Mouse (Mus musculus) liver, embryonic 11.5 days (tissue): ENCODE measurements around the gene 1700029H14Rik. TPM values are rescaled to one million over a fixed set of nuclear protein-coding genes. Genes with fewer than 3 reads are reported as not detected.

Source experiments
- ATAC-seq: fragments of 200-750 bp; cut with Nextera tagmentation; replicated peaks from 2 replicates; pipeline ENCODE4 v1.8.0; 2017; ENCODE audit warnings: moderate number of reproducible peaks, mild to moderate bottlenecking, moderate TSS enrichment, moderate library complexity; ENCODE audit not compliant: low FRiP score
- DNase-seq: peaks from one replicate; pipeline ENCODE4 v3.0.0-alpha.2; 2017; ENCODE audit warnings: low spot score
- H3K27ac ChIP-seq: fragments of 300-500 bp; sonication (generic); 2 replicates; pipeline ENCODE4 v1.5.1; 2014; ENCODE audit warnings: mild to moderate bottlenecking, low read depth, low read length, control low read depth
- H3K27me3 ChIP-seq: fragments of 300-500 bp; sonication (generic); replicated peaks from 2 replicates; pipeline ENCODE4 v1.6.1; 2014; ENCODE audit warnings: low read length, mixed read lengths; ENCODE audit not compliant: control insufficient read depth, insufficient read depth
- H3K36me3 ChIP-seq: fragments of 300-500 bp; sonication (generic); 2 replicates; pipeline ENCODE4 v1.6.1; 2014; ENCODE audit warnings: mild to moderate bottlenecking, low read length, moderate library complexity, mixed read lengths; ENCODE audit not compliant: control insufficient read depth, insufficient read depth
- H3K4me1 ChIP-seq: fragments of 300-500 bp; sonication (generic); replicated peaks from 2 replicates; pipeline ENCODE4 v1.6.1; 2014; ENCODE audit warnings: low read length, mixed read lengths; ENCODE audit not compliant: control insufficient read depth, insufficient read depth
- H3K4me2 ChIP-seq: fragments of 300-500 bp; sonication (generic); 2 replicates; pipeline ENCODE4 v1.6.1; 2014; ENCODE audit warnings: mild to moderate bottlenecking, control low read depth, moderate library complexity
- H3K4me3 ChIP-seq: fragments of 300-500 bp; sonication (generic); 2 replicates; pipeline ENCODE4 v1.5.1; 2014; ENCODE audit warnings: low read depth, low read length, control low read depth
- H3K9ac ChIP-seq: fragments of 300-500 bp; sonication (generic); 2 replicates; pipeline ENCODE4 v1.6.1; 2014; ENCODE audit warnings: low read depth, low read length, control low read depth
- H3K9me3 ChIP-seq: fragments of 300-500 bp; sonication (generic); 2 replicates; pipeline ENCODE4 v1.6.1; 2016; ENCODE audit warnings: low read length, inconsistent platforms, mixed read lengths; ENCODE audit not compliant: control insufficient read depth
- WGBS: fragments of 180-500 bp; shearing (Covaris S2); extraction: QIAGEN DNeasy Blood & Tissue Kit; methylation state at CpG from one replicate; pipeline ENCODE4 v1.1.7; 2014; 5-methylcytosine and 5-hydroxymethylcytosine counted together
- polyA plus RNA-seq: library from polyadenylated mRNA; unstranded; fragments of >200 nt; fragmentation: Nextera tagmentation; extraction: Ambion mirVana; gene quantifications from 2 replicates; pipeline ENCODE4 v1.2.1, GENCODE M21; 2014

1700029H14Rik gene
- polyA plus RNA-seq, 1 experiment from 2014 or later = not detected

DNA sequence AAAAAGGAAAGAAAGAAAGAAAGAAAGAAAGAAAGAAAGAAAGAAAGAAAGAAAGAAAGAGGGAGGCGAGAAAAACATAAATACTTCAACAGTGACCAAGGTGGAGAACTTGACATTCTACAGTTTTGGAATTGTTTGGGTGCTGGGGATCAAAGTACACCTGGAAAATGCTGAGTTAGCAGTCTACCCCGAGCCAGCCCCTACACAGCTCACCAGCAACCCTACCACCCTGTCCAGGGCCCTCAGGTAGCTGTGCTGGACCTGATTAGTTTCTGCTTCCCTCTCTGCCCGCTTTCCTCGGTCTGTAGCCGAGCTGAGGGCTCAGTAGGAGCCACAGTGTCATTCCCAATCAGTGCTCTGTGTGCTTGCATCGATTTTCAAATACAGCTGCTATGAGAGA, 41.9 kb downstream of the 1700029H14Rik start:
- no peaks in the 10 kb centered on the region for H3K9me3 ChIP-seq
- 50% methylated on average over 6 of the region's 6 CpGs for WGBS

DNA sequence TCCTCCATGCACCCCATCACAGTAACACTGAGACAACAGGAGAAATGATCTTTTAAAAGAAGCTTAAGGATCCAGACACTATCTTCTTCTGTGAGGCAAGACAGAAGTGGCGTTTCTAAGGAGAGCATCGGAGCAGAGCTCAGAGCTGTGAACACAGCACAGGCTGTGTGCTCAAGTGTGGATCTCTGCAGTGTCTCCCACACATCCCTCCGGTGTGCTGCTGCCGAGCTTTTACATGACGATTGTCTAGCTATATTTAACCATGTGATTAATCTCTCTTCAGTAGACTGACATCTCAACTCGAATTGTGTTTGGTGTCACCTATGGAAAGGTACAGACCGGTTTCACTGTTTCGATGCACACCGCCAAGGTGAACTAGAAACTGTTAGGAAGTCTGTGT, 42.8 kb downstream of the 1700029H14Rik start:
- 75% methylated on average over 9 of the region's 9 CpGs for WGBS
- H3K9ac ChIP-seq = no peak overlapping the region
- H3K4me1 ChIP-seq = no peaks in the 10 kb centered on the region
- H3K27ac ChIP-seq = no peak overlapping the region
- no peak overlapping the region for H3K4me3 ChIP-seq
- H3K27me3 ChIP-seq = no peaks in the 10 kb centered on the region
- no peak overlapping the region for H3K4me2 ChIP-seq
- no peak for ATAC-seq
- no peak for DNase-seq
- H3K9me3 ChIP-seq = no peaks in the 10 kb centered on the region
- H3K36me3 ChIP-seq = no peaks in the 10 kb centered on the region

More for the DNA sequence above, 41.9 kb downstream of the 1700029H14Rik start:
- no peak overlapping the region for H3K4me3 ChIP-seq
- H3K4me2 ChIP-seq = no peak overlapping the region
- ATAC-seq (no peak), DNase-seq (no peak)
- H3K9ac ChIP-seq = no peak overlapping the region
- no peaks in the 10 kb centered on the region for H3K27me3 ChIP-seq
- H3K27ac ChIP-seq = no peak overlapping the region
- H3K36me3 ChIP-seq = no peaks in the 10 kb centered on the region
- no peaks in the 10 kb centered on the region for H3K4me1 ChIP-seq

DNA sequence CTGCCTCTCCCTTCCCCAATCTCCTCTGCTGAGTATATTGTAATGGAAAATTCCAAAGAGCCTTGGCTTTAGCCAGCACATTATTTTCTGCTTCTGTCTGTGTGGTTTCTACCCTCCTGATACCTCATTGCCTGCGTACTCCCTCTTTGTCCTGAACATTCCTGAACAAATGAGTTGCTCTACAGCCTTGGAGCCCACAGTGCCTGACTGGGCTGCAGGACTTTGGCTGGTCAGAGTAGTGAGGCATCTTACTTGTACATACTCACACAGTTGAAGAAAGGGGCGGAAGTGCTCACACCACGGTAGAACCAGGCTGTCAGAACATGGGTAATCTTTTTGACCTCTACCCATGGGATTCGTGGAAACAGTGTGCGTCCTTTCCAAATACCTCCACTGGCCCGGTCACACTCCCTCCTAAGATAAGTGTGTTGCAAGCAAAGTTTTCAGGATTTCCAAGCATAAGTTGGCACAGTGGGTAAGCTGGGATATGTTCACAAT, 44.9 kb downstream of the 1700029H14Rik start:
- H3K27ac ChIP-seq = no peak overlapping the region
- no peak overlapping the region for H3K9ac ChIP-seq
- DNase-seq = peak; percentile 25
- no peak for ATAC-seq
- 86% methylated on average over 6 of the region's 6 CpGs for WGBS
- H3K4me3 ChIP-seq = no peak overlapping the region
- no peak overlapping the region for H3K4me2 ChIP-seq
- no peaks in the 10 kb centered on the region for H3K27me3 ChIP-seq
- no peaks in the 10 kb centered on the region for H3K4me1 ChIP-seq
- H3K36me3 ChIP-seq = no peaks in the 10 kb centered on the region
- no peaks in the 10 kb centered on the region for H3K9me3 ChIP-seq

DNA sequence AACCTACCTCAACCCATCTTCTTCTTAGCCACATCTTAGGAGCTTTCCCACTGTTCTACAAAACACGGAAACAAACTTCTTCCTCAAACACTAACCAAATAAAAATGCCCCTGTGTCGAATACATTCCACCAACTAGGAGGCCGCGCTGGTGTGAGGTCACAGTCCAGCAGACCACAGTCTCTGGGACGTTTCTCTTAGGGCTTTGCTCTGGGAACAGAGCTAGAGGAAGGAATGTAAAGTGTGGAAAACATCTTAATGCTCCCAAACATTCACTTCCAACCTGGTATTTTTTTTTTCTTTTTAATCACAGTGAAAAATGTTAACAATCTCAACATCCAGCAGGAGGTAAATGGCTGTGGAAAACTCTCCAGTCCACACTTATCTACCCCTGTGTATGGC, 45.5 kb downstream of the 1700029H14Rik start:
- H3K36me3 ChIP-seq = no peaks in the 10 kb centered on the region
- H3K27me3 ChIP-seq = no peaks in the 10 kb centered on the region
- ATAC-seq = no peak
- no peaks in the 10 kb centered on the region for H3K4me1 ChIP-seq
- no peak overlapping the region for H3K4me3 ChIP-seq
- no peaks in the 10 kb centered on the region for H3K9me3 ChIP-seq
- no peak overlapping the region for H3K9ac ChIP-seq
- no peak overlapping the region for H3K27ac ChIP-seq
- no peak for DNase-seq
- H3K4me2 ChIP-seq = no peak overlapping the region
- 64% methylated on average over 5 of the region's 5 CpGs for WGBS

DNA sequence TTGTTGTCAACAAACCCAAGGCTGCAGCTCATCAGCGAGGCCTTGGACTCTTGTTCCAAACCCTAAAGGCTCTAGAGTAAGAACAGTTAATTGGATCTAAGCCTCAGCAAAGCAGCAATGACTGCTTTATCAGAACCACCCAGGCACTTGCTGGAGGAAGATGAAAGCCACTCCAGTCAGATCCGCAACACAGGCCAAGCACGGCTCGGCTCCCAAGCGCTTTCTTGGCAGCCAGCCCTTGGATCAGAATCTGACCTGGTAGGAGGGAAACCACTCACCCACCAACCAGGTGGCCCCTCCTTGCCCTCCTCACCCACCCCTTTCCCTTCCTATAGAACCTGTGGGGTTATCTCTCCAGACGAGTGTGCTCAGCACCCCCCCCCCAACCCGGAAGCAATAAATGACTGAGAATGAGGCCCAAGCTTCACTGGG, 46.2 kb downstream of the 1700029H14Rik start:
- H3K4me2 ChIP-seq = no peak overlapping the region

DNA sequence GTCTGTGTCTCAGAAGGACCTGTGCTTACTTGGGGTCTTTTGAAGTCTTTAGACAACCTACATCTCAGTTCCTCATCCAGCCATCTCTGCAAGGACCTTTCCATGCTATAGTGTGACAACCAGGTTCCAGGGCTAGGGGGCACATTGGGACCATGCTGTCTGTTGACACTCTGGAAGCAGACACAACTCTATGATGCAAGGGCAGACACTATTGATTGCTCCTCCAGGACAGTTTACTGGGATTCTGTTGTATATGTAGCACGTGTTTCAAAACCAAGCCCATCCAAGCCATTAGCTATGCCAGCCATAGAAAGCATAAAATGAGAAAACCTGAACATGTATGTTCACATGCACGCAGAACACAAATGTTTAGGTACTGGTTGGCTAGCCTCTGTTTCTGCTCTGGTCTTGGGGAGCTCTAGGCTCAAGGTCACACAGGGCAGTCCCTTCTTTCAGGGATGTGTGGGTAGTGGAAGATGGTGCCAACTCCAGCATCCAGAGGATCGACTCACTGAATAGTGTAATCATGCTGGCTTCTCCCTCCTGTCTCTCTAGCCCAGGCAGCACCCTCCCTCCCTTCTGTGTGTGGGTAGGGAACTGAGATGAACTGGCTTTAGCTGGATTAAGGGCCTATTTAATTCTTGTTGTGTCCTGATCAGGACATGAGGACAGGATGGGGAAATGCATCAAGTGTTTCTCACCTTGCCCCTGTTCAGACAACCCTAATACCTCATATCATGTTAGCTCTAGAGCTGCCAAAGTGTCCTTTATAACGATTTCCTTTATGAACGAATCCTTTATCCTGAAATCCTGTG, 48.5 kb downstream of the 1700029H14Rik start:
- H3K9me3 ChIP-seq = no peaks in the 10 kb centered on the region
- no peak overlapping the region for H3K4me3 ChIP-seq
- no peak overlapping the region for H3K27ac ChIP-seq
- H3K4me2 ChIP-seq = no peak overlapping the region
- 78% methylated on average over 5 of the region's 5 CpGs for WGBS
- no peaks in the 10 kb centered on the region for H3K36me3 ChIP-seq
- DNase-seq (no peak), ATAC-seq (no peak)
- no peaks in the 10 kb centered on the region for H3K27me3 ChIP-seq
- H3K4me1 ChIP-seq = no peaks in the 10 kb centered on the region
- H3K9ac ChIP-seq = no peak overlapping the region

More for the DNA sequence above, 46.2 kb downstream of the 1700029H14Rik start:
- Histone ChIP-seq H3K27me3 (no peaks in the 10 kb centered on the region), H3K9ac (no peak overlapping the region), H3K27ac (no peak overlapping the region), H3K9me3 (no peaks in the 10 kb centered on the region), H3K36me3 (no peaks in the 10 kb centered on the region), H3K4me3 (no peak overlapping the region), H3K4me1 (no peaks in the 10 kb centered on the region)
- ATAC-seq (no peak), DNase-seq (no peak)
- 61% methylated on average over 7 of the region's 7 CpGs for WGBS

DNA sequence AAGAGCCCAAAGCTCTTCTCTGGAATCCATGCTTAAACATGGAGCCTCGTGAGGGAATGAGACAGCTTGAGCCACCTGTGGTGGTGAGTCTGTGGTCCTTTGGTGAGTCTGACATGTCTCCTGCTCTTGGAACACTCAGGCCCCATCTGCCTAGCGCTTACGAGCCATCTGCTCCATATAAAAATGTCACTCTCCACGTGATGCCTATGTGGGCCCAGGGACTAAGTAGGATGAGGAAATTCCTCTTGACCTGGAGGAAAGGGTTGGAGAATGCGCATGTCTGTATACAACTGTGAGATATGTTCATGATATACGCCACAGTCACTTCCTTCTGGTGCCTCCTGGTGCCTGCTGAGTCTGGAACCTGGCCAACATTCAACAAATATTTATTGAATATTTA, 49.6 kb downstream of the 1700029H14Rik start:
- ATAC-seq (no peak), DNase-seq (no peak)
- Histone ChIP-seq H3K4me1 (no peaks in the 10 kb centered on the region), H3K4me3 (no peak overlapping the region), H3K4me2 (no peak overlapping the region), H3K9ac (no peak overlapping the region), H3K27ac (no peak overlapping the region), H3K9me3 (no peaks in the 10 kb centered on the region), H3K36me3 (no peaks in the 10 kb centered on the region), H3K27me3 (no peaks in the 10 kb centered on the region)
- 65% methylated on average over 6 of the region's 6 CpGs for WGBS

DNA sequence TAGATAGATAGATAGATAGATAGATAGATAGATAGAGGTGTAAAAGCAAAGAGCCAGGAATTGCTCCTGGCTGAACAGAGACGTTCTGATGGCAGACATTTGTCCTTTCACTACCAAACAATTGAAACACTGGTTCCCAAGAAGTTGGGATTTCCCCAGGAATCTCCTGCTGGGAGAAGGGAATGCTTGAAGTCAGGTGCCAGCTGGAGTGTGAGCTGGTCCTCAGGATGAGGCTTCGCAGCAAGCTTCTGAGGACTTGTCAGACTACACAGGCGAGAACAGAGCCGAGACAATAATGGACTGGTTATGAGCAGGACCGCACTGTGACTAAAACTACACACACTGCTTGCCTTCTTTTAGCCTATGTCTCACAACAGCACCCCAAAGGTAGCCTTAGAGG, 50.2 kb downstream of the 1700029H14Rik start:
- DNase-seq (no peak), ATAC-seq (no peak)
- Histone ChIP-seq H3K27ac (no peak overlapping the region), H3K4me3 (no peak overlapping the region), H3K27me3 (no peaks in the 10 kb centered on the region), H3K36me3 (no peaks in the 10 kb centered on the region), H3K4me2 (no peak overlapping the region), H3K4me1 (no peaks in the 10 kb centered on the region), H3K9ac (no peak overlapping the region), H3K9me3 (no peaks in the 10 kb centered on the region)
- 69% methylated on average over 5 of the region's 5 CpGs for WGBS
